Mouse (Mus musculus) bone marrow macrophage, adult 2 months (primary cell): ENCODE data around the gene Frmd7. TPM values are rescaled to one million over a fixed set of nuclear protein-coding genes. Genes with fewer than 3 reads are reported as not detected.
A peak's percentile ranks its signal among the peaks of the same experiment; 100 is the strongest.

Experiments
- H3K27ac ChIP-seq: 2 replicates; pipeline ENCODE4 v1.5.1; 2012; ENCODE audit warnings: low read depth, low read length; ENCODE audit not compliant: insufficient read depth
- H3K4me1 ChIP-seq: 2 replicates; pipeline ENCODE4 v1.6.1; 2012; ENCODE audit warnings: low read length; ENCODE audit not compliant: control insufficient read depth, insufficient read depth
- H3K4me3 ChIP-seq: 2 replicates; pipeline ENCODE4 v1.5.1; 2012; ENCODE audit warnings: mild to moderate bottlenecking, low read length, moderate library complexity; ENCODE audit not compliant: insufficient read depth
- CTCF ChIP-seq: IDR thresholded peaks from 2 replicates; pipeline ENCODE4 v1.5.1; 2012; ENCODE audit warnings: low read depth, mild to moderate bottlenecking, low read length, moderate library complexity
- POLR2A ChIP-seq: IDR thresholded peaks from 2 replicates; pipeline ENCODE4 v1.6.1; 2012; ENCODE audit warnings: mild to moderate bottlenecking, low read depth, low read length, borderline replicate concordance
- polyA plus RNA-seq: library from polyadenylated mRNA; stranded (reverse); fragments of >200 nt; gene quantifications from 2 replicates; pipeline ENCODE4 v1.2.4, GENCODE M21; 2012; ENCODE audit not compliant: missing spikeins, insufficient read depth, insufficient read length

Gene Frmd7
- polyA plus RNA-seq = not detected in 2 replicates

GRCm38 (mm10) chrX:50942610-50943009, at the start of gene Frmd7:
Frmd7 (minus strand) TSS chrX:50942710.
- Histone ChIP-seq H3K4me3 (no peak within 1 kb of the TSS), H3K27ac (no peak within 1 kb of the TSS), H3K4me1 (no peaks in the 10 kb centered on the region)
- TF ChIP-seq CTCF = no peak
- TF ChIP-seq POLR2A = no peak

GRCm38 (mm10) chrX:50991324-50991723, 48.8 kb upstream of the Frmd7 start:
- TF ChIP-seq POLR2A (no peak), CTCF (no peak)
- no peaks in the 10 kb centered on the region for H3K4me1 ChIP-seq

GRCm38 (mm10) chrX:50989940-50990339, 47.4 kb upstream of the Frmd7 start:
- Histone ChIP-seq H3K4me3 (no peak overlapping the region), H3K4me1 (no peaks in the 10 kb centered on the region), H3K27ac (no peak overlapping the region)
- TF ChIP-seq CTCF = no peak
- TF ChIP-seq POLR2A = no peak

More at GRCm38 (mm10) chrX:50991324-50991723, 48.8 kb upstream of the Frmd7 start:
- H3K27ac ChIP-seq = no peak overlapping the region
- no peak overlapping the region for H3K4me3 ChIP-seq

- Histone ChIP-seq H3K4me3 (no peak overlapping the region), H3K27ac (no peak overlapping the region), H3K4me1 (0 out of 2 replicates have a peak, but pooled peaks cover 2% of the 10 kb centered on the region)
- TF ChIP-seq CTCF (no peak), POLR2A (no peak)
Observed at GRCm38 (mm10) chrX:50988581-50988980, 46.1 kb upstream of the Frmd7 start.

- peaks cover 2% of the 10 kb centered on the region; the same call in 1 of the 2 replicates for H3K4me1 ChIP-seq
- H3K27ac ChIP-seq = no peak overlapping the region
- no peak overlapping the region for H3K4me3 ChIP-seq
- TF ChIP-seq POLR2A (no peak), CTCF (no peak)
Observed at GRCm38 (mm10) chrX:50978428-50978827, 35.9 kb upstream of the Frmd7 start.

GRCm38 (mm10) chrX:50972145-50972544, 29.6 kb upstream of the Frmd7 start:
- peaks cover 10% of the 10 kb centered on the region for H3K4me1 ChIP-seq
- TF ChIP-seq POLR2A (no peak), CTCF (no peak)
- H3K4me3 ChIP-seq = no peak overlapping the region
- peak overlapping the region; percentile 40; the same call in 1 of the 2 replicates for H3K27ac ChIP-seq

- Histone ChIP-seq H3K4me3 (no peak overlapping the region), H3K4me1 (peaks cover 10% of the 10 kb centered on the region), H3K27ac (no peak overlapping the region)
- TF ChIP-seq POLR2A (no peak), CTCF (no peak)
Observed at GRCm38 (mm10) chrX:50969907-50970306, 27.4 kb upstream of the Frmd7 start.

GRCm38 (mm10) chrX:50968157-50968932, 25.8 kb upstream of the Frmd7 start:
- Histone ChIP-seq H3K4me1 (peaks cover 10% of the 10 kb centered on the region), H3K27ac (no peak overlapping the region), H3K4me3 (no peak overlapping the region)
- TF ChIP-seq POLR2A = no peak
- TF ChIP-seq CTCF = no peak

- TF ChIP-seq POLR2A (no peak), CTCF (no peak)
- H3K27ac ChIP-seq = no peak overlapping the region
- no peak overlapping the region for H3K4me3 ChIP-seq
- peaks cover 3% of the 10 kb centered on the region for H3K4me1 ChIP-seq
Observed at GRCm38 (mm10) chrX:50965157-50965556, 22.6 kb upstream of the Frmd7 start.

GRCm38 (mm10) chrX:50962955-50963354, 20.4 kb upstream of the Frmd7 start:
- no peak overlapping the region for H3K27ac ChIP-seq
- no peak overlapping the region for H3K4me3 ChIP-seq
- no peak for TF ChIP-seq POLR2A
- TF ChIP-seq CTCF = no peak
- H3K4me1 ChIP-seq = no peaks in the 10 kb centered on the region
